Mouse (Mus musculus): Measurements from ENCODE around the gene Rpl3l. TPM values are rescaled to one million over a fixed set of nuclear protein-coding genes. Genes with fewer than 3 reads are reported as not detected.

Gene Rpl3l
- polyA plus RNA-seq, 1 experiment from 2014 or later, result 0.40 TPM

GRCm38 (mm10) chr17:24697985-24698384, 29.6 kb upstream of the Rpl3l start:
- H3K27me3 ChIP-seq (ENCODE audit: control insufficient read depth, insufficient read depth, low read length), result peaks cover 2% of the 10 kb centered on the region; the same call in 1 of the 2 replicates
- H3K27ac ChIP-seq (ENCODE audit: low read depth, low read length), result no peak overlapping the region
- peaks cover 14% of the 10 kb centered on the region for H3K4me1 ChIP-seq (ENCODE audit: control insufficient read depth, insufficient read depth, low read length)
- H3K4me3 ChIP-seq (ENCODE audit: low read depth, low read length), result no peak overlapping the region
- H3K9me3 ChIP-seq (replicated peaks; ENCODE audit: control insufficient read depth, low read length), result no peaks in the 10 kb centered on the region
- no peak overlapping the region for H3K4me2 ChIP-seq
- no peak for ATAC-seq (replicated peaks; ENCODE audit: insufficient number of reproducible peaks, low FRiP score, low TSS enrichment)
- H3K36me3 ChIP-seq (ENCODE audit: control insufficient read depth, insufficient read depth, low read length), result peaks cover 23% of the 10 kb centered on the region
- no peak overlapping the region for H3K9ac ChIP-seq (ENCODE audit: low read depth, low read length)
- WGBS (ENCODE audit: insufficient replicate concordance), result 20% methylated on average over 5 of the region's 5 CpGs

GRCm38 (mm10) chr17:24698715-24699114, 28.9 kb upstream of the Rpl3l start:
- Histone ChIP-seq H3K9ac (ENCODE audit: low read depth, low read length) (no peak overlapping the region), H3K4me1 (ENCODE audit: control insufficient read depth, insufficient read depth, low read length) (peaks cover 14% of the 10 kb centered on the region), H3K36me3 (ENCODE audit: control insufficient read depth, insufficient read depth, low read length) (peaks cover 25% of the 10 kb centered on the region), H3K27ac (ENCODE audit: low read depth, low read length) (no peak overlapping the region), H3K4me3 (ENCODE audit: low read depth, low read length) (no peak overlapping the region), H3K9me3 (replicated peaks; ENCODE audit: control insufficient read depth, low read length) (no peaks in the 10 kb centered on the region), H3K27me3 (ENCODE audit: control insufficient read depth, insufficient read depth, low read length) (peaks cover 2% of the 10 kb centered on the region; the same call in 1 of the 2 replicates), H3K4me2 (no peak overlapping the region)
- 67% methylated on average over 9 of the region's 9 CpGs for WGBS (ENCODE audit: insufficient replicate concordance)
- ATAC-seq (replicated peaks; ENCODE audit: insufficient number of reproducible peaks, low FRiP score, low TSS enrichment), result no peak

- WGBS (ENCODE audit: insufficient replicate concordance), result 64% methylated on average over 2 of the region's 2 CpGs
- no peak overlapping the region for H3K4me3 ChIP-seq (ENCODE audit: low read depth, low read length)
- peaks cover 31% of the 10 kb centered on the region for H3K36me3 ChIP-seq (ENCODE audit: control insufficient read depth, insufficient read depth, low read length)
- H3K27ac ChIP-seq (ENCODE audit: low read depth, low read length), result no peak overlapping the region
- peaks cover 2% of the 10 kb centered on the region; the same call in 1 of the 2 replicates for H3K27me3 ChIP-seq (ENCODE audit: control insufficient read depth, insufficient read depth, low read length)
- H3K4me1 ChIP-seq (ENCODE audit: control insufficient read depth, insufficient read depth, low read length), result peaks cover 14% of the 10 kb centered on the region
- ATAC-seq (replicated peaks; ENCODE audit: insufficient number of reproducible peaks, low FRiP score, low TSS enrichment), result no peak
- H3K9me3 ChIP-seq (replicated peaks; ENCODE audit: control insufficient read depth, low read length), result no peaks in the 10 kb centered on the region
- H3K9ac ChIP-seq (ENCODE audit: low read depth, low read length), result no peak overlapping the region
- no peak overlapping the region for H3K4me2 ChIP-seq
Measured at GRCm38 (mm10) chr17:24699473-24699872, 28.1 kb upstream of the Rpl3l start.

GRCm38 (mm10) chr17:24701251-24701650, 26.4 kb upstream of the Rpl3l start:
- H3K36me3 ChIP-seq (ENCODE audit: control insufficient read depth, insufficient read depth, low read length), result peaks cover 36% of the 10 kb centered on the region
- H3K27ac ChIP-seq (ENCODE audit: low read depth, low read length), result no peak overlapping the region
- 87% methylated on average over 9 of the region's 9 CpGs for WGBS (ENCODE audit: insufficient replicate concordance)
- no peak overlapping the region for H3K9ac ChIP-seq (ENCODE audit: low read depth, low read length)
- no peak overlapping the region for H3K4me3 ChIP-seq (ENCODE audit: low read depth, low read length)
- no peaks in the 10 kb centered on the region for H3K9me3 ChIP-seq (replicated peaks; ENCODE audit: control insufficient read depth, low read length)
- no peak for ATAC-seq (replicated peaks; ENCODE audit: insufficient number of reproducible peaks, low FRiP score, low TSS enrichment)
- peaks cover 2% of the 10 kb centered on the region; the same call in 1 of the 2 replicates for H3K27me3 ChIP-seq (ENCODE audit: control insufficient read depth, insufficient read depth, low read length)
- peaks cover 17% of the 10 kb centered on the region for H3K4me1 ChIP-seq (ENCODE audit: control insufficient read depth, insufficient read depth, low read length)
- no peak overlapping the region for H3K4me2 ChIP-seq

- H3K4me3 ChIP-seq (ENCODE audit: low read depth, low read length), result no peak overlapping the region
- 90% methylated on average over 3 of the region's 3 CpGs for WGBS (ENCODE audit: insufficient replicate concordance)
- peaks cover 9% of the 10 kb centered on the region for H3K4me1 ChIP-seq (ENCODE audit: control insufficient read depth, insufficient read depth, low read length)
- no peak overlapping the region for H3K4me2 ChIP-seq
- H3K27ac ChIP-seq (ENCODE audit: low read depth, low read length), result no peak overlapping the region
- H3K36me3 ChIP-seq (ENCODE audit: control insufficient read depth, insufficient read depth, low read length), result peaks cover 29% of the 10 kb centered on the region
- no peaks in the 10 kb centered on the region for H3K27me3 ChIP-seq (ENCODE audit: control insufficient read depth, insufficient read depth, low read length)
- no peak overlapping the region for H3K9ac ChIP-seq (ENCODE audit: low read depth, low read length)
- no peak for ATAC-seq (replicated peaks; ENCODE audit: insufficient number of reproducible peaks, low FRiP score, low TSS enrichment)
- H3K9me3 ChIP-seq (replicated peaks; ENCODE audit: control insufficient read depth, low read length), result no peaks in the 10 kb centered on the region
Measured at GRCm38 (mm10) chr17:24705821-24706220, 21.8 kb upstream of the Rpl3l start.

GRCm38 (mm10) chr17:24706982-24707800, 20.4 kb upstream of the Rpl3l start, which contains the start of gene Tbl3:
Gene Tbl3, minus strand, starts transcription at chr17:24707660.
- 3% methylated on average over 32 of the region's 32 CpGs for WGBS (ENCODE audit: insufficient replicate concordance)
- peaks cover 9% of the 10 kb centered on the region for H3K4me1 ChIP-seq (ENCODE audit: control insufficient read depth, insufficient read depth, low read length)
- peaks cover 17% of the 10 kb centered on the region for H3K36me3 ChIP-seq (ENCODE audit: control insufficient read depth, insufficient read depth, low read length)
- H3K9me3 ChIP-seq (replicated peaks; ENCODE audit: control insufficient read depth, low read length), result no peaks in the 10 kb centered on the region
- peak within 1 kb of the TSS; percentile 84 for H3K4me2 ChIP-seq
- ATAC-seq (replicated peaks; ENCODE audit: insufficient number of reproducible peaks, low FRiP score, low TSS enrichment), result peak; percentile 81
- H3K27ac ChIP-seq (ENCODE audit: low read depth, low read length), result peak within 1 kb of the TSS; percentile 84
- no peaks in the 10 kb centered on the region for H3K27me3 ChIP-seq (ENCODE audit: control insufficient read depth, insufficient read depth, low read length)
- H3K4me3 ChIP-seq (ENCODE audit: low read depth, low read length), result peak within 1 kb of the TSS; percentile 81
- H3K9ac ChIP-seq (ENCODE audit: low read depth, low read length), result peak within 1 kb of the TSS; percentile 86

GRCm38 (mm10) chr17:24707801-24708425, 19.7 kb upstream of the Rpl3l start:
- Histone ChIP-seq H3K4me1 (ENCODE audit: control insufficient read depth, insufficient read depth, low read length) (peaks cover 9% of the 10 kb centered on the region), H3K27me3 (ENCODE audit: control insufficient read depth, insufficient read depth, low read length) (no peaks in the 10 kb centered on the region), H3K4me2 (peak overlapping the region; percentile 84), H3K9me3 (replicated peaks; ENCODE audit: control insufficient read depth, low read length) (no peaks in the 10 kb centered on the region), H3K36me3 (ENCODE audit: control insufficient read depth, insufficient read depth, low read length) (peaks cover 13% of the 10 kb centered on the region), H3K4me3 (ENCODE audit: low read depth, low read length) (peak overlapping the region; percentile 81), H3K9ac (ENCODE audit: low read depth, low read length) (peak overlapping the region; percentile 86), H3K27ac (ENCODE audit: low read depth, low read length) (peak overlapping the region; percentile 84)
- WGBS (ENCODE audit: insufficient replicate concordance), result 6% methylated on average over 24 of the region's 24 CpGs
- ATAC-seq (replicated peaks; ENCODE audit: insufficient number of reproducible peaks, low FRiP score, low TSS enrichment), result no peak

DNA sequence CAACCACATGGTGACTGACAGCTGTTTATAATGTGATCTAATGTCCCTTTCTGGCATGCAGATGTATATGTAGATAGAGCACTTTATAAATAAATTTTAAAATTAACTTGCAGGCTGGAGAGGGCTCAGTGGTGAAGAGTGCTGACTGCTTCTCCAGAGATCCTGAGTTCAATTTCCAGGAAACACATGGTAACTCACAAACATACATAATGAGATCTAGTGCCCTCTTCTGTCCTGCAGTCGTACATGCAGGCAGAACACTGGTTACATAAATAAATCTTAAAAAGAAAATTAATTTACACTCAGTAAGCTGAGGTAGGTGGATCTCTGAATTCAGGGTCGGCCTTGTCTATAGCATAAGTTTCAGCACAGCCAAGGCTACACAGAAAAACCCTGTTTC, 19.0 kb upstream of the Rpl3l start:
- peaks cover 9% of the 10 kb centered on the region for H3K4me1 ChIP-seq (ENCODE audit: control insufficient read depth, insufficient read depth, low read length)
- no peak for ATAC-seq (replicated peaks; ENCODE audit: insufficient number of reproducible peaks, low FRiP score, low TSS enrichment)
- 32% methylated on average over 2 of the region's 2 CpGs for WGBS (ENCODE audit: insufficient replicate concordance)
- no peak overlapping the region for H3K27ac ChIP-seq (ENCODE audit: low read depth, low read length)
- H3K9me3 ChIP-seq (replicated peaks; ENCODE audit: control insufficient read depth, low read length), result no peaks in the 10 kb centered on the region
- no peak overlapping the region for H3K9ac ChIP-seq (ENCODE audit: low read depth, low read length)
- H3K4me2 ChIP-seq, result peak overlapping the region; percentile 84
- H3K4me3 ChIP-seq (ENCODE audit: low read depth, low read length), result peak overlapping the region; percentile 81; the same call in 1 of the 2 replicates
- H3K36me3 ChIP-seq (ENCODE audit: control insufficient read depth, insufficient read depth, low read length), result peaks cover 11% of the 10 kb centered on the region
- no peaks in the 10 kb centered on the region for H3K27me3 ChIP-seq (ENCODE audit: control insufficient read depth, insufficient read depth, low read length)

Data from heart, embryonic 11.5 days (tissue).